Mouse (Mus musculus): ENCODE results near the gene Olfr378. TPM values are rescaled to one million over a fixed set of nuclear protein-coding genes. Genes with fewer than 3 reads are reported as not detected.

The Olfr378 gene
- not detected in 2 replicates for polyA plus RNA-seq (2012; rRNA removed)
- not detected in 2 replicates for polyA plus RNA-seq (2014; fragmentation: Nextera tagmentation; extraction: Ambion mirVana)

GRCm38 (mm10) chr11:73428377-73428776, at the start of gene Olfr378:
Gene Olfr378, minus strand, starts transcription at chr11:73428477.
- no peaks in the 10 kb centered on the region for H3K36me3 ChIP-seq (ENCODE audit: control insufficient read depth, insufficient read depth, low read length)
- 92% methylated on average over 1 of the region's 1 CpGs for WGBS
- H3K4me2 ChIP-seq (replicated peaks; ENCODE audit: low read depth, low read length, severe bottlenecking), result no peak within 1 kb of the TSS
- ATAC-seq (ENCODE audit: low FRiP score, low read depth), result no peak
- no peaks in the 10 kb centered on the region for H3K4me1 ChIP-seq (ENCODE audit: control insufficient read depth, insufficient read depth, low read length)
- H3K27ac ChIP-seq (replicated peaks; ENCODE audit: low read depth, low read length), result no peak within 1 kb of the TSS
- H3K9ac ChIP-seq (ENCODE audit: low read depth, low read length, severe bottlenecking), result no peak within 1 kb of the TSS
- H3K4me3 ChIP-seq (replicated peaks; ENCODE audit: low read length), result no peak within 1 kb of the TSS
- no peaks in the 10 kb centered on the region for H3K27me3 ChIP-seq (ENCODE audit: control insufficient read depth, insufficient read depth, low read length)
- no peak for TF ChIP-seq POLR2A (IDR thresholded peaks at IDR 0.05; ENCODE audit: borderline replicate concordance, extremely low read depth, insufficient read depth, insufficient read length)
- DNase-seq (ENCODE audit: low spot score), result no peak
- no peaks in the 10 kb centered on the region; the same call in 1 of the 2 replicates for H3K9me3 ChIP-seq (ENCODE audit: control insufficient read depth, low read length)

- H3K36me3 ChIP-seq (ENCODE audit: control insufficient read depth, insufficient read depth, low read length), result no peaks in the 10 kb centered on the region
- H3K4me2 ChIP-seq (replicated peaks; ENCODE audit: low read depth, low read length, severe bottlenecking), result no peak within 1 kb of the TSS
- no peak for TF ChIP-seq POLR2A (IDR thresholded peaks at IDR 0.05; ENCODE audit: borderline replicate concordance, extremely low read depth, insufficient read depth, insufficient read length)
- no peak within 1 kb of the TSS for H3K4me3 ChIP-seq (replicated peaks; ENCODE audit: low read length)
- ATAC-seq (ENCODE audit: low FRiP score, low read depth) (no peak), DNase-seq (ENCODE audit: low spot score) (no peak)
- no peaks in the 10 kb centered on the region for H3K9me3 ChIP-seq (ENCODE audit: control insufficient read depth, low read length)
- no peak within 1 kb of the TSS for H3K9ac ChIP-seq (ENCODE audit: low read depth, low read length, severe bottlenecking)
- no peaks in the 10 kb centered on the region for H3K4me1 ChIP-seq (ENCODE audit: control insufficient read depth, insufficient read depth, low read length)
- WGBS, result 91% methylated on average over 1 of the region's 1 CpGs
- no peak within 1 kb of the TSS for H3K27ac ChIP-seq (replicated peaks; ENCODE audit: low read depth, low read length)
- H3K27me3 ChIP-seq (ENCODE audit: control insufficient read depth, insufficient read depth, low read length), result no peaks in the 10 kb centered on the region
Measured at GRCm38 (mm10) chr11:73457408-73457807, 29.1 kb upstream of the Olfr378 start, which contains the start of gene Olfr380. Gene Olfr380, minus strand, starts transcription at chr11:73457508.

GRCm38 (mm10) chr11:73399514-73399913, 28.8 kb downstream of the Olfr378 start, which contains the start of gene Olfr1:
Gene Olfr1, minus strand, starts transcription at chr11:73399614.
- TF ChIP-seq POLR2A (IDR thresholded peaks at IDR 0.05; ENCODE audit: borderline replicate concordance, extremely low read depth, insufficient read depth, insufficient read length), result no peak
- H3K4me2 ChIP-seq (replicated peaks; ENCODE audit: low read depth, low read length, severe bottlenecking), result no peak within 1 kb of the TSS
- ATAC-seq (ENCODE audit: low FRiP score, low read depth) (no peak), DNase-seq (ENCODE audit: low spot score) (no peak)
- no peaks in the 10 kb centered on the region for H3K4me1 ChIP-seq (ENCODE audit: control insufficient read depth, insufficient read depth, low read length)
- H3K9ac ChIP-seq (ENCODE audit: low read depth, low read length, severe bottlenecking), result no peak within 1 kb of the TSS
- H3K9me3 ChIP-seq (ENCODE audit: control insufficient read depth, low read length), result no peaks in the 10 kb centered on the region
- no peaks in the 10 kb centered on the region for H3K36me3 ChIP-seq (ENCODE audit: control insufficient read depth, insufficient read depth, low read length)
- H3K27me3 ChIP-seq (ENCODE audit: control insufficient read depth, insufficient read depth, low read length), result no peaks in the 10 kb centered on the region
- H3K27ac ChIP-seq (replicated peaks; ENCODE audit: low read depth, low read length), result no peak within 1 kb of the TSS
- H3K4me3 ChIP-seq (replicated peaks; ENCODE audit: low read length), result no peak within 1 kb of the TSS

- Histone ChIP-seq H3K27ac (replicated peaks; ENCODE audit: low read depth, low read length) (no peak overlapping the region), H3K4me3 (replicated peaks; ENCODE audit: low read length) (no peak overlapping the region), H3K4me1 (ENCODE audit: control insufficient read depth, insufficient read depth, low read length) (no peaks in the 10 kb centered on the region), H3K36me3 (ENCODE audit: control insufficient read depth, insufficient read depth, low read length) (no peaks in the 10 kb centered on the region), H3K27me3 (ENCODE audit: control insufficient read depth, insufficient read depth, low read length) (no peaks in the 10 kb centered on the region), H3K4me2 (replicated peaks; ENCODE audit: low read depth, low read length, severe bottlenecking) (no peak overlapping the region), H3K9ac (ENCODE audit: low read depth, low read length, severe bottlenecking) (no peak overlapping the region), H3K9me3 (ENCODE audit: control insufficient read depth, low read length) (no peaks in the 10 kb centered on the region)
- DNase-seq (ENCODE audit: low spot score), result no peak
- no peak for TF ChIP-seq POLR2A (IDR thresholded peaks at IDR 0.05; ENCODE audit: borderline replicate concordance, extremely low read depth, insufficient read depth, insufficient read length)
- ATAC-seq (ENCODE audit: low FRiP score, low read depth), result no peak
- WGBS, result 66% methylated on average over 4 of the region's 4 CpGs
Measured at GRCm38 (mm10) chr11:73395374-73395773, 32.9 kb downstream of the Olfr378 start.

Other genes with a start within 250 kb of the Olfr378 start
- 25.9 and 32.0 TPM in 2 replicates for gene Ctns, start 229.4 kb downstream of the Olfr378 start, polyA plus RNA-seq (2012; rRNA removed)
- gene Ctns, start 229.4 kb downstream of the Olfr378 start, polyA plus RNA-seq (2014; fragmentation: Nextera tagmentation; extraction: Ambion mirVana), result 24.6 and 27.4 TPM in 2 replicates
- 3.0 and 3.1 TPM in 2 replicates for gene Shpk, start 229.0 kb downstream of the Olfr378 start, polyA plus RNA-seq (2012; rRNA removed)
- gene Shpk, start 229.0 kb downstream of the Olfr378 start, polyA plus RNA-seq (2014; fragmentation: Nextera tagmentation; extraction: Ambion mirVana), result 1.8 and 2.8 TPM in 2 replicates
- gene Trpv1, start 194.2 kb downstream of the Olfr378 start, polyA plus RNA-seq (2012; rRNA removed), result 0.20 and 0.22 TPM in 2 replicates
- gene Trpv1, start 194.2 kb downstream of the Olfr378 start, polyA plus RNA-seq (2014; fragmentation: Nextera tagmentation; extraction: Ambion mirVana), result 0.41 TPM in 1 of 2 replicates, not detected in the other
- gene Trpv3, start 161.1 kb downstream of the Olfr378 start, polyA plus RNA-seq (2012; rRNA removed), result 0.41 and 0.54 TPM in 2 replicates
- 0.47 and 0.55 TPM in 2 replicates for gene Trpv3, start 161.1 kb downstream of the Olfr378 start, polyA plus RNA-seq (2014; fragmentation: Nextera tagmentation; extraction: Ambion mirVana)
- gene Aspa, start 98.9 kb downstream of the Olfr378 start, polyA plus RNA-seq (2012; rRNA removed), result 1.1 TPM in 2 replicates
- gene Aspa, start 98.9 kb downstream of the Olfr378 start, polyA plus RNA-seq (2014; fragmentation: Nextera tagmentation; extraction: Ambion mirVana), result 0.76 and 1.0 TPM in 2 replicates
- not detected in 2 replicates for gene Gm49340, start 98.7 kb downstream of the Olfr378 start, polyA plus RNA-seq (2012; rRNA removed)
- gene Gm49340, start 98.7 kb downstream of the Olfr378 start, polyA plus RNA-seq (2014; fragmentation: Nextera tagmentation; extraction: Ambion mirVana), result not detected in 2 replicates
- gene Spata22, start 98.7 kb downstream of the Olfr378 start, polyA plus RNA-seq (2012; rRNA removed), result not detected in 2 replicates
- gene Spata22, start 98.7 kb downstream of the Olfr378 start, polyA plus RNA-seq (2014; fragmentation: Nextera tagmentation; extraction: Ambion mirVana), result not detected in 2 replicates
- not detected in 2 replicates for gene Olfr20, start 77.7 kb downstream of the Olfr378 start, polyA plus RNA-seq (2012; rRNA removed)
- not detected in 2 replicates for gene Olfr20, start 77.7 kb downstream of the Olfr378 start, polyA plus RNA-seq (2014; fragmentation: Nextera tagmentation; extraction: Ambion mirVana)
- gene Olfr376, start 57.2 kb downstream of the Olfr378 start, polyA plus RNA-seq (2012; rRNA removed), result not detected in 2 replicates
- not detected in 2 replicates for gene Olfr376, start 57.2 kb downstream of the Olfr378 start, polyA plus RNA-seq (2014; fragmentation: Nextera tagmentation; extraction: Ambion mirVana)
- gene Olfr1, start 28.9 kb downstream of the Olfr378 start, polyA plus RNA-seq (2012; rRNA removed), result not detected in 2 replicates
- not detected in 2 replicates for gene Olfr1, start 28.9 kb downstream of the Olfr378 start, polyA plus RNA-seq (2014; fragmentation: Nextera tagmentation; extraction: Ambion mirVana)
- gene Olfr380, start 29.0 kb upstream of the Olfr378 start, polyA plus RNA-seq (2012; rRNA removed), result not detected in 2 replicates
- gene Olfr380, start 29.0 kb upstream of the Olfr378 start, polyA plus RNA-seq (2014; fragmentation: Nextera tagmentation; extraction: Ambion mirVana), result not detected in 2 replicates
- not detected in 2 replicates for gene Olfr381, start 63.1 kb upstream of the Olfr378 start, polyA plus RNA-seq (2012; rRNA removed)
- gene Olfr381, start 63.1 kb upstream of the Olfr378 start, polyA plus RNA-seq (2014; fragmentation: Nextera tagmentation; extraction: Ambion mirVana), result not detected in 2 replicates
- not detected in 2 replicates for gene Olfr382, start 88.7 kb upstream of the Olfr378 start, polyA plus RNA-seq (2012; rRNA removed)
- not detected in 2 replicates for gene Olfr382, start 88.7 kb upstream of the Olfr378 start, polyA plus RNA-seq (2014; fragmentation: Nextera tagmentation; extraction: Ambion mirVana)
- not detected in 2 replicates for gene Olfr385, start 164.5 kb upstream of the Olfr378 start, polyA plus RNA-seq (2012; rRNA removed)
- gene Olfr385, start 164.5 kb upstream of the Olfr378 start, polyA plus RNA-seq (2014; fragmentation: Nextera tagmentation; extraction: Ambion mirVana), result not detected in 2 replicates
- not detected in 2 replicates for gene Olfr384, start 170.1 kb upstream of the Olfr378 start, polyA plus RNA-seq (2012; rRNA removed)
- not detected in 2 replicates for gene Olfr384, start 170.1 kb upstream of the Olfr378 start, polyA plus RNA-seq (2014; fragmentation: Nextera tagmentation; extraction: Ambion mirVana)

Data from limb, embryonic 14.5 days (tissue).